Mouse (Mus musculus): ENCODE measurements around the gene Wdr82.

DNA sequence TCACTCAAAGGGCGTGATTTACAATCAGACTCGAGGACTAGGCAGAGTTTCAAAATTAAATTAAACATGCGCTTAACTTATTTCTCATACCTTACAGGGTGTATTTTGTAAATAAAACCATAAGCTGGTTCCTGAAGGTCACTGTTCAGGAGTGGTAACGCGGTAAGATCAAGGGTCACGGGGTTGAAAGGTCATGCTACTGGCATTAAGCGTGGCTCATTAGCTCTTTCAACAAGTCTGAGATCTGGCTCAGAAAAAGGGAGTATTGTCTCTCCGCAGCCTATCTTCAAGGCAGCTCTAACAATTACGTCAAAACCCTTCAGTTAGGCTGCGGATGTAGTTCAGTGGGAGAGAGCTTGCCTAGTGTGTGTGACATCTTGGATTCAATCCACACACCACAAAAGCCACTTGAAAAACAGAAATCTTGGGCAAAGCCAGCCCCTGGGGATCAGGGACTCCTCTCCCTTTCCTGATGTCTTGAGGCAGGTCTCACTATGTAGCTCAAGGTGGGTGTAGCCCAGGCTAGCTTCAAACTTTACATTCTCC lies 33.0 kb upstream of the Wdr82 start:
- no peak for TF ChIP-seq GATA1 (IDR thresholded peaks at IDR 0.05; ENCODE audit: borderline replicate concordance, low read length)
- no peak for TF ChIP-seq FLI1 (IDR thresholded peaks at IDR 0.05; ENCODE audit: low read length)
